Mouse (Mus musculus): ENCODE measurements at regions not wholly inside any gene's neighbourhood (a gene's known extent, or its start where the extent isn't known, plus 50 kb on each side); places are given as distances from the start of the nearest gene placed in this dataset.

- intact Hi-C loops (cut with DNase I) = no loop called here
- peak; percentile 80 for DNase-seq
- TF ChIP-seq CTCF (IDR thresholded peaks at IDR 0.05) = no peak
- Histone ChIP-seq H3K4me3 (no peak overlapping the region), H3K27ac (peak overlapping the region; percentile 81)
Observed at GRCm38 (mm10) chr6:117583121-117583520, 257.9 kb upstream of the Zfp637 start.

- no peak for TF ChIP-seq CTCF (IDR thresholded peaks at IDR 0.05)
- intact Hi-C loops (cut with DNase I) = no loop called here
- DNase-seq = no peak
- no peak overlapping the region for H3K4me3 ChIP-seq
- H3K27ac ChIP-seq = no peak overlapping the region
Observed at GRCm38 (mm10) chr6:117584563-117584962, 256.4 kb upstream of the Zfp637 start.

DNA sequence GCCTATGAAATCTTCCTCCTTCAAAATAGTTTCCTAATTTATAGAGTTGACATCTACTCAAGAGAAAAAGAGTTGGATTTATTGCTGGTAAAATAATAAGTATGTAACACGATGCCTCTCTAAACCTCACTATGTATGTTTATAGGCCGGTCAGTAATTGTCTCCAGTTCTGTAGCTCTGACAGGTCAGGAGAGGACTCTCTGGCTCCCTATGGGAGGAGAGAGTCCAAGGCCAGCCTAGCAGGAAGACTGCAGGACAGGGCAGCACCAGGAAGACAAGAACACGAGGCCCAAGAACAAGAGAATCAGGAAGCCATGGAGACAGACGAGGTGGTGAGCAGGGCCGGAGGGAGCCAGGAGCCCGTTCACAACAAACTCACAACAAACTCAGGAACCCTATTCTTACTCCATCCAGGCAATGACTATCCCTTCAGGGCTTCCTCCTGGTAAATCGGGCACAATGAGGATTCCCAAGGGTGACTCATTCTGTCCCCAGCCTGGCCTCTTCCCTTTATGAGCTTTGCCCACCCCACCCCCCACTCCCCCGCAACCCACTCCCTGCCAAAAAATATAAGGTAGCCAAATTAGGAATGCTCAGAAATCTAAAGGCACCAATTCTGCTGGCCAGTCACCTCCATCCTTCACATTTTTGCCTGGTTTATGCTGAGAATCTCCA is 244.7 kb upstream of the Zfp637 start:
- H3K4me3 ChIP-seq = no peak overlapping the region
- no peak overlapping the region for H3K27ac ChIP-seq
- intact Hi-C loops (cut with DNase I) = no loop called here
- no peak for DNase-seq
- no peak for TF ChIP-seq CTCF (IDR thresholded peaks at IDR 0.05)

DNA sequence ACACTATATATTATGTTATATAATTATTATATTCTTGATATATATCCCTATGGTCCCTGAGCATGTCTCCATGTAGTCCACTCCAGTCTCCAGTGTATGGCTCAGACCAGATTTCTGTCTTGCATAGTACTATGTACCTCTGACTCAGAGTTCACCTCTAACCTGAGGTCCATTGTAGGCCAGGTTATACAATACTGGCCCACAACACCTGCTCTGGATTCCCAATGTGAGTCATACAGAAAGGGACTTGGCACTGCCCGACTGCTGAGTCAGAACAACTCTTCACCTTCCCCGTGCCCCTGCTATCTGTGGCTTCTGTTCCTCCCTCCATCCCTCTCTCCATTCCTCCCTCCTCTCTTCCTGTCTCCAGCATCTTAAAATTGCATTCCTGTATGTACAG is 236.1 kb upstream of the Zfp637 start:
- Histone ChIP-seq H3K27ac (no peak overlapping the region), H3K4me3 (no peak overlapping the region)
- intact Hi-C loops (cut with DNase I) = no loop called here
- DNase-seq = no peak
- no peak for TF ChIP-seq CTCF (IDR thresholded peaks at IDR 0.05)

- 0 out of 2 replicates have a peak overlapping the region, but pooled peaks have one; percentile 76 for H3K27ac ChIP-seq
- no peak for TF ChIP-seq CTCF (IDR thresholded peaks at IDR 0.05)
- H3K4me3 ChIP-seq = no peak overlapping the region
- no peak for DNase-seq
- intact Hi-C loops (cut with DNase I) = no loop called here
Observed at GRCm38 (mm10) chr6:117605685-117606084, 235.3 kb upstream of the Zfp637 start.

GRCm38 (mm10) chr6:117606211-117606610 is 234.8 kb upstream of the Zfp637 start:
- no peak for DNase-seq
- TF ChIP-seq CTCF (IDR thresholded peaks at IDR 0.05) = no peak
- intact Hi-C loops (cut with DNase I) = no loop called here
- H3K4me3 ChIP-seq = no peak overlapping the region
- H3K27ac ChIP-seq = peak overlapping the region; percentile 76

GRCm38 (mm10) chr6:117607023-117607422 is 234.0 kb upstream of the Zfp637 start:
- TF ChIP-seq CTCF (IDR thresholded peaks at IDR 0.05) = no peak
- intact Hi-C loops (cut with DNase I) = no loop called here
- Histone ChIP-seq H3K4me3 (no peak overlapping the region), H3K27ac (peak overlapping the region; percentile 76)
- DNase-seq = peak; percentile 55

- Histone ChIP-seq H3K4me3 (no peak overlapping the region), H3K27ac (peak overlapping the region; percentile 24; the same call in 1 of the 2 replicates)
- no peak for TF ChIP-seq CTCF (IDR thresholded peaks at IDR 0.05)
- DNase-seq = peak; percentile 32
- intact Hi-C loops (cut with DNase I) = no loop called here
Observed at GRCm38 (mm10) chr6:117609476-117610404, 231.2 kb upstream of the Zfp637 start.

GRCm38 (mm10) chr6:117611281-117611680 is 229.7 kb upstream of the Zfp637 start:
- TF ChIP-seq CTCF (IDR thresholded peaks at IDR 0.05) = no peak
- no peak for DNase-seq
- intact Hi-C loops (cut with DNase I) = no loop called here
- H3K4me3 ChIP-seq = no peak overlapping the region
- peak overlapping the region; percentile 32; the same call in 1 of the 2 replicates for H3K27ac ChIP-seq

GRCm38 (mm10) chr6:117611965-117612364 is 229.0 kb upstream of the Zfp637 start:
- no peak for TF ChIP-seq CTCF (IDR thresholded peaks at IDR 0.05)
- H3K4me3 ChIP-seq = no peak overlapping the region
- DNase-seq = no peak
- H3K27ac ChIP-seq = peak overlapping the region; percentile 35
- intact Hi-C loops (cut with DNase I) = no loop called here

GRCm38 (mm10) chr6:117612421-117612820 is 228.6 kb upstream of the Zfp637 start:
- peak overlapping the region; percentile 35 for H3K27ac ChIP-seq
- no peak for DNase-seq
- H3K4me3 ChIP-seq = no peak overlapping the region
- no peak for TF ChIP-seq CTCF (IDR thresholded peaks at IDR 0.05)
- intact Hi-C loops (cut with DNase I) = no loop called here

DNA sequence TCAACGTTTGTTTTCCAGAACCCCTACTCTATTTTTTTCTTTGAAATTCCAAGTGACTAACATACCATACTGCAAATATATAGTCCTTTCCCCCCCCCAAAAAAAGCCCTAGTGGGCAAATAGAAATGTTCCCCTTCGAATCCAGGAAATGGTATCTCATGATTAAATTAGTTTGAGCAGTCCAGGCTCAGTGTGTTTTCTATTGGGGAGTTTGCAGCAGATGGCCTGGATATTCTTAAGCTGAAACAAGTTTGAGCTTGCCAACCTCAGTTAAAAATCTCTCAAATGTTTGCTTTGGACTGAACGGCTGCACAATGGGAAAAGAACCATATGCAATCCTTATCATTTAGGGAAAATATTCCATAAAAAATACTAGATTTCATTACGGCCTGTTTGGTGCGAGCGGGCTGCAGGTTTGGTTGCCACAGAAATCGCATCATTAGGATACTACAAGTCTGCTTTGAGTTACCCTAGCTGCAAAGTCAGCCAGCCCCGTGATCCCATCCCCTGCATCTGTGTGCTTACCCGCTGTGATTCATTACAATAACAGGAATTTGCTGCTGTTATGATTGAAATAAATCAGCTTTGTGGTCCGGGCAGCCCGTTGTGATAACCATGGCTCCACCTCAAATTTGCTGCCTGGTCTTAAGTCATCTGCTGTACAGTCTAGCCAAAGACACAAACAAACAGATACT is 227.2 kb upstream of the Zfp637 start:
- peak; percentile 27 for DNase-seq
- TF ChIP-seq CTCF (IDR thresholded peaks at IDR 0.05) = no peak

DNA sequence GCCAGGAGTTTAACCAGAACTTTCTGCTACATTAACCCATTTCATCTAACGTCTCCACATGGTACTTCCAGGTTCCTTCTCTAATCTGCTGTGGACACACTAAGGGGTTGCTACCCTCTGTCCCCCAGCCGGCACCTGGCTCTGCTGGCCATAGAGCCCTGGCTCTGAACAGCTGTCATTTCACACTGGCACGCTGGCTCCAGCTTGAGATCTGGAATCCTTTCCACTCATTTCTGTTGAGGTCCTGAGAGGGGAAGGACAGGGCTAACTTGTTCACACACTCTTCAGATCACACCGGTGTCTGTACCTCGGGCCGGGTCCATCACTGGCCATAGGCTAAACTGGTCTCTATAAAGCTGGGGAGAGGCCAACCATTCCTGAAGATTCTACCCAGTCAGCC is 226.6 kb upstream of the Zfp637 start:
- no peak for TF ChIP-seq CTCF (IDR thresholded peaks at IDR 0.05)
- peak overlapping the region; percentile 8; the same call in 1 of the 2 replicates for H3K27ac ChIP-seq
- intact Hi-C loops (cut with DNase I) = no loop called here
- DNase-seq = no peak
- H3K4me3 ChIP-seq = no peak overlapping the region

More for the DNA sequence above, 227.2 kb upstream of the Zfp637 start:
- Histone ChIP-seq H3K27ac (0 out of 2 replicates have a peak overlapping the region, but pooled peaks have one; percentile 3), H3K4me3 (no peak overlapping the region)
- intact Hi-C loops (cut with DNase I) = no loop called here

Data from gastrocnemius, adult 2 months (tissue).